Mouse (Mus musculus): ENCODE measurements at regions not wholly inside any gene's neighbourhood (a gene's known extent, or its start where the extent isn't known, plus 50 kb on each side); places are given as distances from the start of the nearest gene placed in this dataset.
"Not testable (repeated sequence)": the region's sequence is repeated elsewhere in the genome, so short reads cannot be mapped to it uniquely, and the experiment has no call there.

DNA sequence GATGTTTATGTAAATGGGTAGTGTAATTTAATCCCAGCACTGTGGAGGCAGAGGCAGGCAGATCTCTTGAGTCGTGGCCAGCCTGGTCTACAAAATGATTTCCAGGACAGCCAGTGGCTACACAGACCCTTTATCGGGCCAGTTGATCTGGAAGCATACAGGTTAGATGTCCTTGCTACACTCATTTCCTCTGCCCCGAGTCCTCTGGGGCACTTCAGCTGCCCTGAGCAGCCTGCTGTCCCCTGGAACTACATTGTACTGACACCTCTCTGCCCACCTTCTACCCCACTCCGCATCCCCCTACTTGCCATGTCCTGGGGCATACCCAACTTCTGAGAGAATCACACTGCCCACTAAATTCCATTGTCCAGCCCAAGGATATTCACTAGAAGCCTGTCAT lies 60.6 kb upstream of the Helt start:
- DNase-seq (ENCODE audit: low spot score) (no peak), ATAC-seq (ENCODE audit: low FRiP score, low TSS enrichment) (no peak)
- Histone ChIP-seq H3K27ac (replicated peaks) (no peak overlapping the region), H3K4me2 (replicated peaks; ENCODE audit: low read depth) (no peak overlapping the region), H3K27me3 (ENCODE audit: control insufficient read depth, insufficient read depth, low read length) (no peaks in the 10 kb centered on the region), H3K36me3 (ENCODE audit: control insufficient read depth, insufficient read depth, low read length) (no peaks in the 10 kb centered on the region), H3K9ac (ENCODE audit: low read length) (no peak overlapping the region), H3K9me3 (ENCODE audit: control insufficient read depth, low read length) (no peaks in the 10 kb centered on the region), H3K4me3 (ENCODE audit: low read depth, low read length) (no peak overlapping the region), H3K4me1 (replicated peaks; ENCODE audit: control insufficient read depth, insufficient read depth) (no peaks in the 10 kb centered on the region)
- WGBS = 93% methylated on average over 4 of the region's 4 CpGs
- TF ChIP-seq EP300 (optimal IDR thresholded peaks at IDR 0.05) (no peak), CTCF (IDR thresholded peaks at IDR 0.05; ENCODE audit: low read depth) (no peak)

DNA sequence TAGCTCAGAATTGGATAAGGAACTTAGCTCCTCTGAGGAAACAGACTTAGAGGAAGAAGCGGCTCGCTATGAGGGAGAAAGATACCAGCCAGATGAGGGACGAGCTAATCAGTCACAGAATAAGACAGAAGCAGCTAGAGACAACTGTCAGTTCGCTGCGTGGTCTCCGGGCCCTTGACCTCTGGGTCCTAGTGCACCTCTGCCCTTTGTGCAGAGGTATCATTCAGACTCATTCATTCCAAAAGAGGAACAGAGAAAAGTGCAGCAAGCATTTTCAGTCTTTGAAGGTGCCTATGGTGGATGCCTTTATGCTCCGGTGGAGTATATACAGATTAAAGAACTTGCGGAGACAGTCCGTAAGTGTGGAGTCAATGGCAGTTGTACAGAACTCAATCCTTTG lies 63.5 kb upstream of the Helt start:
- H3K4me3 ChIP-seq (ENCODE audit: low read depth, low read length); H3K27ac ChIP-seq (replicated peaks); H3K4me1 ChIP-seq (replicated peaks; ENCODE audit: control insufficient read depth, insufficient read depth); H3K36me3 ChIP-seq (ENCODE audit: control insufficient read depth, insufficient read depth, low read length); ATAC-seq (ENCODE audit: low FRiP score, low TSS enrichment); H3K27me3 ChIP-seq (ENCODE audit: control insufficient read depth, insufficient read depth, low read length); H3K9me3 ChIP-seq (ENCODE audit: control insufficient read depth, low read length); DNase-seq (ENCODE audit: low spot score); H3K4me2 ChIP-seq (replicated peaks; ENCODE audit: low read depth); H3K9ac ChIP-seq (ENCODE audit: low read length): not testable (repeated sequence)
- WGBS = 92% methylated on average over 9 of the region's 9 CpGs

DNA sequence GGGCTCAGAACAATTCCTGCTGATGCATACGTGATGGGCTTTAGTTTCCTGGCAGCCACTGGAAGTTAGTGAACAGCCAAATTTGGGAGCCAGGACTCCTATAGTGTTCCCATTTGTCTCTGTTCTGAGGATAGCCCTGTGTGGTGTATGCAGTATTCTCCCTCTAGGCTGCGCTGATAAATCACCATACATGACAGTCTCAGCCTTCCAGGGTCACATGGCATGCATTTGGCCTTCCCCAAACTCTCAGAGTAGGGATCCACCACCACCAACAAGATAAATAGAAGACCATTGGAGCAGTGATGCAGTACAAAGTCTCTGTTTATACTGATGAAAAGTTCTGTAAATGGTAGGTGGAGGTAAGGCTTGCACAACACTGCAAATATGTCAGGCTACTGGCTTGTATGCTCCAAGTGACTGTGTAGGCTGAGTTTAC lies 68.4 kb upstream of the Helt start:
- H3K4me2 ChIP-seq (replicated peaks; ENCODE audit: low read depth) = no peak overlapping the region
- no peaks in the 10 kb centered on the region for H3K9me3 ChIP-seq (ENCODE audit: control insufficient read depth, low read length)
- DNase-seq (ENCODE audit: low spot score) = no peak
- no peak overlapping the region for H3K9ac ChIP-seq (ENCODE audit: low read length)
- H3K36me3 ChIP-seq (ENCODE audit: control insufficient read depth, insufficient read depth, low read length) = no peaks in the 10 kb centered on the region
- ATAC-seq (ENCODE audit: low FRiP score, low TSS enrichment) = no peak
- 79% methylated on average over 2 of the region's 2 CpGs for WGBS
- H3K27ac ChIP-seq (replicated peaks) = no peak overlapping the region
- H3K27me3 ChIP-seq (ENCODE audit: control insufficient read depth, insufficient read depth, low read length) = no peaks in the 10 kb centered on the region
- no peaks in the 10 kb centered on the region for H3K4me1 ChIP-seq (replicated peaks; ENCODE audit: control insufficient read depth, insufficient read depth)
- H3K4me3 ChIP-seq (ENCODE audit: low read depth, low read length) = no peak overlapping the region
- TF ChIP-seq EP300 (optimal IDR thresholded peaks at IDR 0.05) (no peak), CTCF (IDR thresholded peaks at IDR 0.05; ENCODE audit: low read depth) (no peak)

DNA sequence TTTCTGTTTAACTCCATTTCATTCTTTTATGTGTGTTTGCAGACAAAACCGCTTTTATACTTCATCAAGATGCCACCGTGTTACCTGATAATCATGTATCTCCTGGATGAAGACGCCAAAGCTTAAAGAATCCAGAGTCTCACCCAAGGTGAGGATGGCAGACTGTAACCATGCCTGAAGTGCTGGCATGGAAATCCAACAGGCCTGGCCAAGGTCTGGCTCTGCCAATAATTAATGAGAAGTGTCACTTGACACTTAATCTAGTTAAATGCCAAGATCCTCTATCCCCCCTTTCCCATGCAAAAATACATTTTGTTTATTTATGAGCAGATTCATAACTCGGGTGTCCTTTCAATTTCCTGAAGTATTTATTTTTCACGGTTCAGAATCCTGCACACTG lies 71.2 kb upstream of the Helt start:
- H3K9ac ChIP-seq (ENCODE audit: low read length) = no peak overlapping the region
- WGBS = 74% methylated on average over 5 of the region's 5 CpGs
- ATAC-seq (ENCODE audit: low FRiP score, low TSS enrichment) = no peak
- H3K4me3 ChIP-seq (ENCODE audit: low read depth, low read length) = no peak overlapping the region
- H3K36me3 ChIP-seq (ENCODE audit: control insufficient read depth, insufficient read depth, low read length) = no peaks in the 10 kb centered on the region
- no peak for DNase-seq (ENCODE audit: low spot score)
- H3K9me3 ChIP-seq (ENCODE audit: control insufficient read depth, low read length) = no peaks in the 10 kb centered on the region
- H3K27me3 ChIP-seq (ENCODE audit: control insufficient read depth, insufficient read depth, low read length) = no peaks in the 10 kb centered on the region
- no peak overlapping the region for H3K27ac ChIP-seq (replicated peaks)
- TF ChIP-seq EP300 (optimal IDR thresholded peaks at IDR 0.05) (no peak), CTCF (IDR thresholded peaks at IDR 0.05; ENCODE audit: low read depth) (no peak)
- no peaks in the 10 kb centered on the region for H3K4me1 ChIP-seq (replicated peaks; ENCODE audit: control insufficient read depth, insufficient read depth)
- no peak overlapping the region for H3K4me2 ChIP-seq (replicated peaks; ENCODE audit: low read depth)

DNA sequence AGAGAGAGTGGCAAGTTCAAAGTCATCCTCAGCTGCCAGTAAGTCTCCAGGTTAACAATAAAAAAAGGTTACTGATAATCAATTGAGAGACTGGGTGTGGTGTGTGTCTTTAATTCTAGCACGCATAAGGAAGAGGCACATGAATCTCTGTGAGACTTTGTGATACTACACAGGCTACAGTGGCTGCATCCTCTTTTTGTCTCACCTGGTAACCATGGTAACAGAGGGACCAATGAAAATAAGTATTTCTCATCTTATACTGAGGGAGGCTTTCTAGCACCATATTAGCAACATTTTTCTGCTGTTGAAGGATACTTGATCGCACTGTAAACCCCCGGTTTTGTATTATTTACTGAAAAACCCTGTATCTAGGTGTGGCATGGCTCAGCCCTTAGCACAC lies 72.7 kb upstream of the Helt start:
- Histone ChIP-seq H3K36me3 (ENCODE audit: control insufficient read depth, insufficient read depth, low read length) (no peaks in the 10 kb centered on the region), H3K27ac (replicated peaks) (no peak overlapping the region), H3K4me3 (ENCODE audit: low read depth, low read length) (no peak overlapping the region), H3K4me1 (replicated peaks; ENCODE audit: control insufficient read depth, insufficient read depth) (no peaks in the 10 kb centered on the region), H3K27me3 (ENCODE audit: control insufficient read depth, insufficient read depth, low read length) (no peaks in the 10 kb centered on the region), H3K9ac (ENCODE audit: low read length) (no peak overlapping the region), H3K4me2 (replicated peaks; ENCODE audit: low read depth) (no peak overlapping the region), H3K9me3 (ENCODE audit: control insufficient read depth, low read length) (no peaks in the 10 kb centered on the region)
- 69% methylated on average over 3 of the region's 3 CpGs for WGBS
- DNase-seq (ENCODE audit: low spot score) (no peak), ATAC-seq (ENCODE audit: low FRiP score, low TSS enrichment) (no peak)
- TF ChIP-seq CTCF (IDR thresholded peaks at IDR 0.05; ENCODE audit: low read depth) = no peak
- no peak for TF ChIP-seq EP300 (optimal IDR thresholded peaks at IDR 0.05)

DNA sequence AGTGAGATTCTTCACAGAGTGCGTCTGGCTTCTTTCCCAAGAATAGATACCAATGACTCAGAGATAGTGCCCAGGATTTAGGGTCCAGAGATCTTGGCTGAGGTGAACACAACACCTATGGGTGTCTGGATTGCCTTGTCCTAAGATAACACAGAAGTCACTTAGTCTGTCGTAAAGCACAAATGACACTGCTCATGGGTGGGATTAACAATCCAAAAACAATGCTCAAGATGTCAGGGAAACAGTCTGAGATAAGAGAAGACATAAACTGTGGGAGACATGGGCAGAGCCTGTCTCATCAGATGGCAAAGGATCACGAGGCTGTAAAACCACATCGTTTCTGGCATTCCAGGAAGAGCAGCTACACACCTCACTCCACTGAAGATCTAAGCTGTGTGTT lies 79.6 kb upstream of the Helt start:
- no peak for ATAC-seq (ENCODE audit: low FRiP score, low TSS enrichment)
- no peak overlapping the region for H3K27ac ChIP-seq (replicated peaks)
- 51% methylated on average over 4 of the region's 4 CpGs for WGBS
- no peak for TF ChIP-seq CTCF (IDR thresholded peaks at IDR 0.05; ENCODE audit: low read depth)
- no peaks in the 10 kb centered on the region for H3K36me3 ChIP-seq (ENCODE audit: control insufficient read depth, insufficient read depth, low read length)
- H3K4me3 ChIP-seq (ENCODE audit: low read depth, low read length) = no peak overlapping the region
- H3K4me2 ChIP-seq (replicated peaks; ENCODE audit: low read depth) = no peak overlapping the region
- H3K9ac ChIP-seq (ENCODE audit: low read length) = no peak overlapping the region
- no peaks in the 10 kb centered on the region for H3K27me3 ChIP-seq (ENCODE audit: control insufficient read depth, insufficient read depth, low read length)
- H3K4me1 ChIP-seq (replicated peaks; ENCODE audit: control insufficient read depth, insufficient read depth) = no peaks in the 10 kb centered on the region
- H3K9me3 ChIP-seq (ENCODE audit: control insufficient read depth, low read length) = no peaks in the 10 kb centered on the region
- no peak for DNase-seq (ENCODE audit: low spot score)

All from stomach, postnatal 0 days (tissue).